Mouse (Mus musculus): ENCODE results near the gene Ccdc42. TPM values are rescaled to one million over a fixed set of nuclear protein-coding genes. Genes with fewer than 3 reads are reported as not detected.
A peak's percentile ranks its signal among the peaks of the same experiment; 100 is the strongest.

Gene Ccdc42
- total RNA-seq (2017): 0.96 TPM in 1 of 3 replicates, not detected in the others

DNA sequence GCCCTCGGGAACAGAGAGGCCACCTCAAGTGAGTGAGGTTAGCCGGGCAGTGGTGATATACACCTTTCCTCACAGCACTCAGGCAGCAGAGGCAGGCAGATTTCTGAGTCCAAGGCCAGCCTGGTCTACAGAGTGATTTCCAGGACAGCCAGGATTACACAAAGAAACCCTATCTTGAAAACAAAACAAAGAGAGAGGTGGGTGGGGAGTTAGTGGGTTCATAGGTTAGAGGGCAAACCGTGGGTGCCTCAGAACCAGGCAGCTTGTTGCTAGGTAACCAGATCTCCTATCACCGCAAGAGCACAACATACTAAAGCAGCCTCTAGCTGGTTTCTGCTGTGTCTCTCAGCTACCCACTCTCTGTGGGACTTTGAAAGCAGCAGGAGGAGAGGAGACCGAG is at the start of gene Ccdc42:
Gene Ccdc42, plus strand, starts transcription at position 301 of the 400 bp plus-strand sequence.
- no peak for ATAC-seq (replicated peaks; ENCODE audit: insufficient number of reproducible peaks, low FRiP score, low TSS enrichment, poor library complexity, severe bottlenecking)

DNA sequence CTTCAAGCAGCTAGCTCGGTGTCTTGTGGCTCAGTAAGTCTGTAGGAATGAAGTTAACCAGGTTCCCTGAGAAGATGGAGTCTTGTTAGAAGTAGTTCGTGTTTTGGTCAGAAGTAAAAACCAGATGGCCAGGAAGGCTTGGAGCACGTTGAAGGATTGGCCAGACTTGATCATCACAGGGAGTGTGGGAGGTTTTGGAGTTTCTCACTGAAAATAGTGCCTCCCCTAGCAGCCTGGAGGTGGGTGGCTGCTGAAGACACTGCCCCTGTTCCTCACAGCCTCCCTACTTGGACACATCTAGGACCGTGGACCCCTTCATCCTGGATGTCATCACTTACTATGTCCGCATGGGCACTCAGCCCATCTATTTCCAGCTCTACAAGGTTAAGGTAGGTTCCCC is 47.2 kb upstream of the Ccdc42 start:
- ATAC-seq (replicated peaks; ENCODE audit: insufficient number of reproducible peaks, low FRiP score, low TSS enrichment, poor library complexity, severe bottlenecking): no peak

DNA sequence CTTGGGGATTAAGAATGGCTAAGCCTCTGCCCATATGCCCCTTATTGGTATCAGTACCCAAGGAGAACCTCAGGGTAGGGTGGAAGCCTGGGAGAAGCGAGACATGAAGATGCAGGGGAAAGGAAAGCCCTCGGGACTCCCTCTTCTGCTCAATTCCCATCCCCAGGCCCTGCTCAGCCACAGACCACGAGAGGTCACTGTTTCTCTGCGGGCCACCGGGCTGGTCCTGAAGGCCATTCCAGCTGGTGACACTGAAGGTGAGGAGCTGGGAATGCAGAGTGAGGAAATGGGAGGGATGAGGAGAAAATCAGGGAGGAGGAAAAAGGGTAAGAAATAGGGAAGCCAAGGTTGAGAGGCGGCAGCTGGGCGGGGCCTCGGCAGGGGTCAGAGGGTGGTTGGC is 42.3 kb upstream of the Ccdc42 start:
- ATAC-seq (replicated peaks; ENCODE audit: insufficient number of reproducible peaks, low FRiP score, low TSS enrichment, poor library complexity, severe bottlenecking): no peak

DNA sequence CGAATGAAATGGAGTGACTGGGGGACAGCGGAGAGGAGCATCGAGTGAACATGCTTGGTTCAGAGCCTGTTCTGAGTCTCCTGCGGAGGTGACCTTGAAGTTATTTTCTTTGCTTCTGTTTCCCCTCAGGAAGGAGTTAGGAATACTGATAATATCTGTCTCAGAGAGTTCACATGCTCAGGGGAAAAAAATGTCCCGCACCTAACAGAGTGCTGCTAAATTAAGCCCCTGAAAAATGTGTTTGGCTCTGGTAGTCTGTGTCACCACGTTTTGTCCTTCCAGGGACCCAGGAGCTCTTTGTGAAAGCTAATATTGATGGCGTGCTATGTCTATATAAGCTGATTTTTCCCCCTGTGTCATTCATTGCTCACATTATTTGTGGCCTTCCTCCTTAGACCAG is 41.6 kb upstream of the Ccdc42 start:
- ATAC-seq (replicated peaks; ENCODE audit: insufficient number of reproducible peaks, low FRiP score, low TSS enrichment, poor library complexity, severe bottlenecking): no peak

DNA sequence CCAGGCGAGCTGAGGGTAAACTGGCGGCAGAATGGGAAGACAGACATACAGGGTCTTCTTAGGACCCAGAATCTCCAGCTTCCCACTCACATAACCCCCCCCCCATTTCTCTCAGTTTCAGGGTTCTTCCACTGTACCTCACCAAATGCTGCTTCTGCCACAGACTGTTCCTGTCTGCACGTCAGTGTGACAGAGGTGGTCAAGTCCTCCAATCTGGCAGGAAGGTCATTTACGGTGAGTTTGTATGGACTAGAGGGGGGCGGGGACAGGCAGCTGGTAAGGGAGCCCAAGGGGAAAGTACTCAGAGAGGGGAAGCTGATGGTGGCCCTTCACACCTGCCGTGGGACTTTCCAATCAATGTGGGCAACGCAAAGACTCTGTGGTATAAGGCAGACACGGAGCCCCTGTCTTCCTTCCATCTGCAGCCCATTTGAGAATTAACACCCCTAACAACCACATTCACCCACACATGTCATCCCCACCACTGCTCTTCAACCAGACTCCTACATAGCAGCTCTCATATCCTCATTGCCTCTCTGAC is 41.1 kb upstream of the Ccdc42 start:
- peak; percentile 36; the same call in 1 of the 2 replicates for ATAC-seq (replicated peaks; ENCODE audit: insufficient number of reproducible peaks, low FRiP score, low TSS enrichment, poor library complexity, severe bottlenecking)

DNA sequence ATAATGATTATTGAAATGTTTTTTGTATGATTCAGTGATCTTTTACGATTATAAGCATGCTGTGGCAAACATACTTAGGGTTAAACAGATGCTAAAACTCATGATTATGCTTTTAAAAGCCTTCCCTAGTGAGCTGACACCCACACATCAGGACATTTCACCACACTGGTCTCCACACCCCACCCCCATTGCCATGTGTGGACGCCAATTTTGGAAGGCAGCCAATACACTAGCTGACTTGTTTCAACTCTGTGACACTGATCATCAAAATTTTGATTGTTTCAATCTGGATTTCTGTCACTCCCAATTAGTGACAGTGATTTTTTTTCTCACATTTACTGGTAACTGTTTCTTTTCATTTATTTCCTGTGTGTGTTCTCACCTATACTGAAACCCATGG is 39.3 kb upstream of the Ccdc42 start:
- ATAC-seq (replicated peaks; ENCODE audit: insufficient number of reproducible peaks, low FRiP score, low TSS enrichment, poor library complexity, severe bottlenecking): no peak

DNA sequence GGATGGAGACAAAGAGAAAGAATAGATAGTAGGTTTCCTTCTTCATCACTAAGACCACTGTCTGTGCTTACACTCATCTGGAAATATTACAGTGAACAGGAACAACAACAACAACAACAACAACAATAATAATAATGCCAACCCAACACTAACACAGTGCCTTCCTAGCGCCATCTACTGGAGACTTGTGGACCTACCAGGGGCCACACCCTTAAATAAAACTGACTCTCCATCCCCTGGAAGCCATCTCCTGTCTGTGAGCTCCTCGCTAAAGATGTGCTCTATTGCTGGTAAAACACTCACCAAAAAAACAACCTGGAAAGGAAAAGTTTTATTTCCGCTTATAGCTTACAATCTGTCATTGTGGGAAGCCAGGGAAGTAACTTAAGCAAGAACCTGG is 37.2 kb upstream of the Ccdc42 start:
- ATAC-seq (replicated peaks; ENCODE audit: insufficient number of reproducible peaks, low FRiP score, low TSS enrichment, poor library complexity, severe bottlenecking): no peak

DNA sequence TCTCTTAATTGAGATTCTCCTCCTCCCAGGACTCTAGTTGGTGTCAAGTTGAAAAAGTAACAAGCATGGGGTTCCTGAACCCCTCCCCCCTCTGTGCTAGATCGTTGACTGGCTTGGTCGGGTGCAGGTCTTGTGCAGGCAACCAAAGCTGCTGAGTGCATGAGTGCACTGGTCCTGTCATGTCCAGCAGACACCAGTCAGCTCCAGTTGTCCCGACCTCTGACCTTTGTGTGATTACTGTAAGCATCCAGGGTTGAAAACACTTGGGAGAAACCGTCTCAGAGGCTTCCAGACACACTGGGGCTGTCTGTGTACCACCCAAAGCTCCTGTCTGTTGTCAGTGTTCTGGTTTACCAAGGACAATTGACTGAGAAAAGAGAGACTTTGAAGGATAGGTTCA is 36.5 kb upstream of the Ccdc42 start:
- no peak for ATAC-seq (replicated peaks; ENCODE audit: insufficient number of reproducible peaks, low FRiP score, low TSS enrichment, poor library complexity, severe bottlenecking)

DNA sequence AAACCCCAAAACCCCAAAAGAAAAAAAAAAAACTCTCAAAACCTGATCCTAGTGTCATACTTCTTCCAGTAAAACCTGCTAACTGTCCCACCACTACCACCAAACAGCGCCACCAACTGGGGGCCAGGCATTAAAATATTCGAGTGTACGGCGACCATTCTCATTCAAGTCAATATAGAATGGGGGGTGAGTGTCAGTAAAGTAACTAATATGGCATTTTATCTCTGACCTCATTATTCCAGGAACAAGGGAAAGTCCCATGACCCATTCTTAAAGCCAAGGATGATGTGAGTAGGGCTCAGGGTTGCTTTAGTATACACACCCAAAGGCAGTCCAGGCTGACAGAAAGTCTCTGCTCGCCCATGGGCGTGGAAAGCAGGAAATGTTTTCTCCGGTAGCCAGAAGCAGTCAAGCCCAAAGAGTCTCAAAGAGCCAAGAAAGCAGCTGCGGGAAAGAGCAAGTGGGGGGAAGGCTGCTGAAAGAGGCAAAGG is 32.8 kb upstream of the Ccdc42 start:
- no peak for ATAC-seq (replicated peaks; ENCODE audit: insufficient number of reproducible peaks, low FRiP score, low TSS enrichment, poor library complexity, severe bottlenecking)

DNA sequence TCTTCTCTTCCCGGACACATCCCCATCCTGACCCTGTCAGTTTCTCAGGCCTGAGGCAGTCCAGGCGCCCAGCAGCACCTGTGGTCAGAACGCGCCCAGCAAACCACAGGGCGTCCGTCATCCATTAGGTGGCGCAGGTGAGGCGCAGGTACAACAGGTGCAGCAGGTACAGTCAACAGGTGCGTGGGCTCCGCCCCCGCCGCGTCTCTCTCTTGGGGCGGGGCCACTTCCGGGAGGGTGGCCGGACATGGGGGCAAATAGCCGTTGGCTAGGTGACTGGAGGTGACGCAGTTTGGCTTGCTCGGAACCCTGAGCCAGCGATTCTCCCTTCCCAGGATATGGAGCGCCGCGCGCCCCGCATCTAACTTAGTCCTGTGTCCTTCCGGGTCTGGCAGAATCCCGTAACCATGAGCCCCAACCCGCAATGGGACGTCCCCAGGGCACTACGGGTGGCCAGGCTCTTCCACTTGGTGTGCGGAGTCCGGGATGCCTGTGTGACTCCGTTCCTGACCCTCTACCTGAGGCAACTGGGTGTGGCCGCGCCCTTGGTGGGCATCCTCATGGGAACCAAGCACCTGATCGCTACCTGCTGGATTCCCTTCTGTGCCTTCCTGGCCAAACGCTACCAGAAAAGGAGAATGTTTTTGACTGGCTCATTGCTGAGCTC is 30.8 kb upstream of the Ccdc42 start, which contains the start of gene Mfsd6l:
Gene Mfsd6l, plus strand, starts transcription at position 269 of the 667 bp plus-strand sequence.
- ATAC-seq (replicated peaks; ENCODE audit: insufficient number of reproducible peaks, low FRiP score, low TSS enrichment, poor library complexity, severe bottlenecking): no peak

DNA sequence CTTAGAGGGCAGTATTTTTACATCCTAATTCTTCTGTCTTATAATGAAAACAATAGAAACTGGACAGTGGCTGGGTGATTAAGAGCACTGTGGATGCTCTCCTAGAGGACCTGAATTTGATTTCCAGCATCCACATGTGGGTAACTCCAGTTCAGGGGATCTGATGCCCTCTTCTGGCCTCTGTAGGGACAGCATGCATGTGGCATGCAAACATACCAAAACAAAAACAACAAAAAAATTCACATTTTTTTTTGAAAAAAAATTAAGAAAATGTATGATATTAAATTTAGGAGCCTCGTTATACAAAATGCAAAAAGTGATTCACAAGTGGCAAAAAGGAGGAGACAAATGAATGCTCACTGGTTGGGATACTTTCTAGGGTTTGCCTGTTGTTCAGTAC is 27.3 kb upstream of the Ccdc42 start:
- ATAC-seq (replicated peaks; ENCODE audit: insufficient number of reproducible peaks, low FRiP score, low TSS enrichment, poor library complexity, severe bottlenecking): no peak

DNA sequence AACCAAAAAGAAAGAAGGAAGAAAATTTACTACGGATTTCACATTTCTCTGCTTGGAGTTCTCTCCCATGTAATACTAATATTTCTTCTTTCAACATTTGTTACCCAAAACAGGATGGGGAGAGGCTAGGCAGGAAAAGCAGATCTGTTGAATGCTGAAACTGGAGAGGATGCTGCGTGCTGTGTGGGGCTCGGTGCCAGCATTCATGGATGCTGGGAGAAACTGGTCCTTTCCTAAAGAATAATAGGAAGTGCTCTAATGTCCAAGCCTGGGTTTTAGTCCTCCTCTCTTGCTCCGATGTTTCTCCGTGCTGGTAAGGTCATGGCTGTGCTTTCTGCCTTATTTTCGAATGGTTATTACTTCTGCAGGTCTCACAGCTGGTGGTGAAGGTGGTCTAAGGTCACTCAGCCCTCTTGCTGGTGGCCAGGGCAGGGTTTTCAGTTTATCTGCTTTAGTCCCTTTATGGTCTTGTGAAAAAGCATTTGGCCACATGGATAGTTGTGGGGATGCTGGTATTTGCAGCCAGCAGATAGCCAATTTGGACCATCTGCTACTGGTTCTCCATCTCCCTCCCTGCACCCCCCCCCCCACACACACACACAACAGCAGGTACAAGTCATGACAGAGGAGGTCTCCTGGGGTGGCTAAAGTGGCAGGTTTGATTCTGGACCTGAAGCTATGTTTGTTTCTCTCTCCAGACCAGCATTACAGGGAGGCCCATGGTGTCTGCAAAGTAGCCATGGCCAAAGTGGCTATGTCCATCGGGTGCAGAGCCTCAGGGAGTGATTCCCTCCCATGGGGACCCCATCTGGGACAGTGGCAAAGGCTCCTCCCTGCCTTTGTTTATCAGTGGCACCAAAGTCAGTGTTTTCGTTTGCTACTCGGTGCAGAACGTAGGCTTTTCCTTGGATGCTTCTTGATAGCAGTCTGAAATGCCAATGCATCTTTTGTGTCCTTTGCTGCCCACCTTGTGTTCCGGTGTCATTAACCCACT is 24.6 kb upstream of the Ccdc42 start:
- ATAC-seq (replicated peaks; ENCODE audit: insufficient number of reproducible peaks, low FRiP score, low TSS enrichment, poor library complexity, severe bottlenecking): no peak

DNA sequence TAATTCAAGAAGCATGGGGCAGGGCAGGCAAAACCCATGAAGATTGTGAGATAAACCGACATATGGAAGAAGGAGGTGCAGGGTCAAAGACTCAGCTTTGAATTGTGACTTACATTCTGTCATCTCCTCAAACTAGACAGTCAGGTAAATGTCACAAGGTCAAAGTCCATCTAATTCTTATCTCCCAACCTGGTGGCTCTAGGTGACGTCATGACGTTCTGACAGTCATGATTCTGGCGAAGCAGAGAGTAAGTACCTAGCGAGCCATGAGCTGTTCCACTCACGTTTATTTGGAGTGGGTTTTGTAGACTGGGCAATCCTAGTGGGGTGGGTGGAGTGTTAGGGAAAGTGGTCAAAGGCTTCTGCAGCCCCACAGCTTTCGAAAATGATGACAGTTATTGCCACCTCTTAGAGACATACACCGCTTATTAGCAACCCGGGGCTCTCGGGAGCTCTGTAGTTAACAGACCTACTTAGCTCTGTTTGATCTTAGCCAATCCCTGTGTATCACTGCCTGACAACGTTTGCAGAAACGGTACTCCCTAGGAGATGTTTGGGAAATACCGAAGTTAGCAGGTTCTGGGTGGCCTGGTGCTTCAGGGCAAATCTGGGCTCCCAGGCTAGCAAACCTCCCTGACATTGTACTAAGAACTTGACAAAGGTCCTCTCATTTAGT is 22.3 kb upstream of the Ccdc42 start:
- no peak for ATAC-seq (replicated peaks; ENCODE audit: insufficient number of reproducible peaks, low FRiP score, low TSS enrichment, poor library complexity, severe bottlenecking)

DNA sequence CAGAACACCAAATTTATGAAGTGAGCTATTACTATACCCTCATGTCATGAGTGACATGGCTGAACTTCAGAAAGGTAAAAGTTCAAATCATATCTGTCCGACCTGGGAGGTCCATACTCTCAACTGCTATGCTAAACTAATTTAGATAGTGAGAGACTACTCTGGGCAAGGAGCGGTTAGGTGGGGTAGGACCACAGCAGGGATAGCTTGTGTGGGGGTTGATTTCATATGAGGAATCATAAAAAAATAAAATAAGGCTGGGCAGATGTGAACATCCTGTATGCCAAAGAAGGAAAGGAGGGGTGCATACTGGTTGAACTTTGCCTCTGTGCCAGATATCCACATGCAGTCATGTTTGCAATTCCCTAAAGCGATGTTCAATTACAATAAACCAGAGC is 21.8 kb upstream of the Ccdc42 start:
- no peak for ATAC-seq (replicated peaks; ENCODE audit: insufficient number of reproducible peaks, low FRiP score, low TSS enrichment, poor library complexity, severe bottlenecking)

DNA sequence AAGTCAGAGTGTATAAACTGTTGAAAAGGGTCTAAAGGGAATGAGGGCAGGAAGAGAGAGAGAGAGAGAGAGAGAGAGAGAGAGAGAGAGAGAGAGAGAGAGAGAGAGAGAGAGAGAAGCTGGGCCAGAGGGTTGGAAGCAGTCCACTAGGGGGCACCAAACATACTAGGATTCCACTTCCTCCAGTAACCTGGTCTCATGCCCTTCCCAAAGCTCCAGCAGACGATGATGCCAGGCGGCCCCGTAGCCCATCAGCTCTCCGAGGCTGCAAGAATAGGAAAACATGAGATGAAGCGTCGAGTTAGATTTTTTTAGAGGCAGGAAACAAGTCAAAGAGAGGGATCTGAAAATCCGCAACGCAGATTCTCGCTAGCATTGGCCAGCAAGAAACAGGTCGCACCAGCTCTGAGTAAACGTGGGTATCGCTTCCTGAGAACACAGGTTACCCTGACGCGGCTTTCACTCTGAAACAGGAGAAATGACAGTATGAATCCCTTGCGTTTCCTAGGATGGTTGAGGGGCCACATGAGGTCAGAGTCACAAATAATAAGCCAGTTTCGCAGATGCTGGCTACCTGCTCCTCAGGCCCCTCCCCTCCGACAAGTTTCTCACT is 20.3 kb upstream of the Ccdc42 start:
- peak; percentile 63; the same call in 1 of the 2 replicates for ATAC-seq (replicated peaks; ENCODE audit: insufficient number of reproducible peaks, low FRiP score, low TSS enrichment, poor library complexity, severe bottlenecking)

DNA sequence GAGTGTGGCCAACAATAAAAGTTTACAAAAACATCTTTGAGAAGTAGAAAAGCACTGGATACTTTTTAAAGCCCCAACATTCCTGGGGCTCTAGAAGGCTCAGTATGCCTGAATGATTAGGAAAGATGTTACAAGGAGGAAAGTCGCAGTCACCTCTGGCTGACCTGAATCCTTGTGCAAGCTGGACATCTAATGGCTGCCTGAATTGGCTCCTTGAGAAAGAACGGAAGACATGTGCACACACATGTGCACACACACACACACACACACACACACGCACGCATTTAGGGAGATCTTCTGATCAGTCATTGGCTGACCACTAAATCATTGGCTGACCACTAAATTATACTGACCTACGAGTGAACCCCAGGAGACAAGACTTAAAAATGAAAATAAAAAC is 16.0 kb upstream of the Ccdc42 start:
- ATAC-seq (replicated peaks; ENCODE audit: insufficient number of reproducible peaks, low FRiP score, low TSS enrichment, poor library complexity, severe bottlenecking): no peak

DNA sequence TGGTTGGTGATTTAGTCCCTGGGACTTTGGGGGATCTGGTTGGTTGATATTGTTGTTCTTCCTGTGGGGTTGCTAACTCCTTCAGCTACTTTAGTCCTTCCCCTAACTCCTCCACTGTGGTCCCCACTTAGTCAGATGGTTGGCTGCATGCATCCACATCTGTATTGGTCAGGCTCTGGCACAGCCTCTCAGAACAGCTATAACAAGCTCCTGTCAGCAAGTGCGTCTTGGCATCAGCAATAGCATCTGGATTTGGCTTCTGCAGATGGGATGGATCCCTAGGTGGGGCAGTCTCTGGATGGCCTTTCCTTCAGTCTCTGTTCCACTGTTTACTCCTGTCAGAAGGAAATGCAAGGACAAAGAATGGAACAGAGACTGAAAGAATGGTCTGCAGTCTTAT is 9.7 kb upstream of the Ccdc42 start:
- no peak for ATAC-seq (replicated peaks; ENCODE audit: insufficient number of reproducible peaks, low FRiP score, low TSS enrichment, poor library complexity, severe bottlenecking)

DNA sequence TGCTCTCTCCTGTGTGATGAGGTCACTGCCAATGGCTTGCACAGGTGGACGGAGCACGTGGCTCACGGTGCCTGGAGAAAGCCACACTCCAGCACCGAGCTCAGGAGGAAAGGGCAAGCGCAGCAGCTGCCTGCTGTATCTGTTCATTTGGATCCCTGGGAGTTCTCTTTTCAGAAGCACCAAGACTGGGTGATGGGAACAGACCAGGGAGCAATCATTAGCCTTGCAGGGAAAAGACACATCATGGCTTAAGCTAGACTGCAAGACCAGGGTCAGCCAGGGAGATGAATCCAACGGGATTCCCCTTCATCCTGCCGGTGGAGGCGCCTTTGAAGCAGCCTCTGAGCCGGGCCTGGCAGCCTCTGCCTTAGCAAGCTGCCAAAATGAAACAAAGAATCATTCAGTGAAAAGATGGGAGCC is 7.3 kb upstream of the Ccdc42 start:
- ATAC-seq (replicated peaks; ENCODE audit: insufficient number of reproducible peaks, low FRiP score, low TSS enrichment, poor library complexity, severe bottlenecking): no peak

Data from monocyte, adult 5-6 weeks (primary cell).